ENCODE assay signal across 29 mouse cellular contexts in genomic region chr14:99278312-99278711, GRCm38 (mm10). TPM values are rescaled to one million over a fixed set of nuclear protein-coding genes. Genes with fewer than 3 reads are reported as not detected.
A peak's percentile ranks its signal among the peaks of the same experiment; 100 is the strongest.
DNase-seq lines count a peak whose midpoint lies in the region; ATAC-seq and TF ChIP-seq lines count a peak whose summit lies in the region.
"Had no signal": no experiment of that assay in that cellular context is flagged by ENCODE, and none has a peak within 500 bp of the region (broad histone marks: within the 10 kb centered on the region; RNA-seq: fewer than 3 reads in every experiment).

No protein-coding gene starts in this region.

- no peak overlapping the region for H3K27ac ChIP-seq in midbrain, embryonic 11.5 days (ENCODE audit: low read depth, low read length)
- H3K27ac ChIP-seq in midbrain, postnatal 0 days (ENCODE audit: low read depth, low read length): no peak overlapping the region
- no peak overlapping the region for H3K27ac ChIP-seq in neural tube, embryonic 11.5 days (ENCODE audit: low read depth, low read length)
- H3K27ac ChIP-seq in small intestine, adult 2 months (ENCODE audit: insufficient read depth, low read depth, low read length): 0 out of 2 replicates have a peak overlapping the region, but pooled peaks have one; percentile 28
- H3K27ac ChIP-seq: embryonic facial prominence, embryonic 10.5 days; embryonic facial prominence, embryonic 13.5 days; forebrain, embryonic 12.5 days; forebrain, embryonic 15.5 days; heart, adult 2 months; heart, embryonic 10.5 days; heart, embryonic 13.5 days; hindbrain, embryonic 14.5 days; hindbrain, postnatal 0 days had no signal

- H3K4me1 ChIP-seq in midbrain, embryonic 11.5 days (ENCODE audit: control insufficient read depth, insufficient read depth, low read length): peaks cover 6% of the 10 kb centered on the region; the same call in 1 of the 2 replicates
- H3K4me1 ChIP-seq in midbrain, postnatal 0 days (ENCODE audit: insufficient read depth, low read length): no peaks in the 10 kb centered on the region
- no peaks in the 10 kb centered on the region for H3K4me1 ChIP-seq in neural tube, embryonic 11.5 days (ENCODE audit: control insufficient read depth, insufficient read depth, low read length)
- H3K4me1 ChIP-seq in small intestine, adult 2 months (ENCODE audit: control insufficient read depth, insufficient read depth, insufficient read length, low read length): peaks cover 5% of the 10 kb centered on the region; the same call in 1 of the 2 replicates
- H3K4me1 ChIP-seq: embryonic facial prominence, embryonic 13.5 days had no signal

- peak; percentile 71 for ATAC-seq in midbrain, embryonic 11.5 days (ENCODE audit: low FRiP score)
- no peak for ATAC-seq in midbrain, postnatal 0 days (ENCODE audit: low FRiP score)
- peak; percentile 35; the same call in 1 of the 2 replicates for ATAC-seq in neural tube, embryonic 11.5 days (ENCODE audit: insufficient read depth, low FRiP score, low TSS enrichment)
- ATAC-seq: activated CD4-positive, CD25-positive, alpha-beta regulatory T cell, adult 4 months; forebrain, embryonic 15.5 days; hindbrain, postnatal 0 days had no signal

- DNase-seq in embryo, embryonic 10 days (ENCODE audit: low spot score): peak; percentile 33
- no peak for DNase-seq in embryo, embryonic 11 days
- DNase-seq in midbrain, embryonic 11.5 days (ENCODE audit: low spot score, missing footprints): peak; percentile 88
- no peak for DNase-seq in midbrain, postnatal 0 days (ENCODE audit: low spot score)
- DNase-seq in neural tube, embryonic 11.5 days (ENCODE audit: low spot score): no peak
- no peak for DNase-seq in neural tube, embryonic 10.5 days (ENCODE audit: extremely low spot score, low spot score)
- DNase-seq in lung, adult 18-20 months: no peak
- DNase-seq: adrenal gland, adult 8-10 months; adrenal gland, postnatal 25 days; B cell, adult 2 months; cerebellum, adult 11-12 months; cerebellum, adult 8-10 months; gastrocnemius, postnatal 25 days; heart, adult 2 months; heart, postnatal 14 days; heart, postnatal 4 days had no signal

- H3K36me3 ChIP-seq in midbrain, embryonic 11.5 days (ENCODE audit: control insufficient read depth, insufficient read depth, low read length): no peaks in the 10 kb centered on the region
- H3K36me3 ChIP-seq in midbrain, postnatal 0 days (ENCODE audit: insufficient read depth, low read length): no peaks in the 10 kb centered on the region
- no peaks in the 10 kb centered on the region for H3K36me3 ChIP-seq in neural tube, embryonic 11.5 days (ENCODE audit: control insufficient read depth, insufficient read depth, low read length)
- no peaks in the 10 kb centered on the region for H3K36me3 ChIP-seq in small intestine, adult 2 months (ENCODE audit: control insufficient read depth, insufficient read depth, low read length)
- H3K36me3 ChIP-seq: embryonic facial prominence, embryonic 10.5 days; embryonic facial prominence, embryonic 13.5 days; forebrain, embryonic 12.5 days; forebrain, embryonic 15.5 days; G1E; heart, embryonic 10.5 days; heart, embryonic 13.5 days had no signal

- H3K9ac ChIP-seq in midbrain, embryonic 11.5 days (ENCODE audit: low read length): no peak overlapping the region
- H3K9ac ChIP-seq in midbrain, postnatal 0 days (replicated peaks; ENCODE audit: low read length, poor library complexity, severe bottlenecking): no peak overlapping the region
- H3K9ac ChIP-seq in neural tube, embryonic 11.5 days (ENCODE audit: low read length): no peak overlapping the region
- H3K9ac ChIP-seq: embryonic facial prominence, embryonic 13.5 days; forebrain, embryonic 12.5 days; forebrain, embryonic 15.5 days; heart, embryonic 13.5 days; hindbrain, embryonic 14.5 days had no signal

- 13% methylated on average over 9 of the region's 9 CpGs for WGBS in midbrain, embryonic 11.5 days
- WGBS in midbrain, postnatal 0 days: 22% methylated on average over 9 of the region's 9 CpGs
- WGBS in neural tube, embryonic 11.5 days: 14% methylated on average over 9 of the region's 9 CpGs
- WGBS in small intestine, adult 2 months: 22% methylated on average over 9 of the region's 9 CpGs

- peaks cover 12% of the 10 kb centered on the region for H3K27me3 ChIP-seq in midbrain, embryonic 11.5 days (ENCODE audit: control insufficient read depth, insufficient read depth, low read length)
- H3K27me3 ChIP-seq in midbrain, postnatal 0 days (ENCODE audit: insufficient read depth, low read length): no peaks in the 10 kb centered on the region
- H3K27me3 ChIP-seq in neural tube, embryonic 11.5 days (ENCODE audit: control insufficient read depth, insufficient read depth, low read length): no peaks in the 10 kb centered on the region
- H3K27me3 ChIP-seq in small intestine, adult 2 months (ENCODE audit: control insufficient read depth, insufficient read depth, low read length): no peaks in the 10 kb centered on the region
- H3K27me3 ChIP-seq: CH12.LX; embryonic facial prominence, embryonic 13.5 days; forebrain, embryonic 12.5 days; forebrain, embryonic 15.5 days had no signal

- H3K4me2 ChIP-seq in midbrain, embryonic 11.5 days: 0 out of 2 replicates have a peak overlapping the region, but pooled peaks have one; percentile 8
- no peak overlapping the region for H3K4me2 ChIP-seq in midbrain, postnatal 0 days (ENCODE audit: low read depth, low read length, poor library complexity, severe bottlenecking)
- no peak overlapping the region for H3K4me2 ChIP-seq in neural tube, embryonic 11.5 days (ENCODE audit: low read depth)
- H3K4me2 ChIP-seq: embryonic facial prominence, embryonic 13.5 days; forebrain, embryonic 12.5 days; forebrain, embryonic 15.5 days; heart, embryonic 13.5 days; hindbrain, embryonic 14.5 days had no signal

- H3K4me3 ChIP-seq in midbrain, embryonic 11.5 days (ENCODE audit: low read depth, low read length): no peak overlapping the region
- H3K4me3 ChIP-seq in midbrain, postnatal 0 days (ENCODE audit: low read depth, low read length): no peak overlapping the region
- no peak overlapping the region for H3K4me3 ChIP-seq in neural tube, embryonic 11.5 days (ENCODE audit: low read depth, low read length)
- H3K4me3 ChIP-seq in small intestine, adult 2 months (ENCODE audit: low read depth, low read length): no peak overlapping the region
- H3K4me3 ChIP-seq: embryonic facial prominence, embryonic 10.5 days; embryonic facial prominence, embryonic 13.5 days; erythroblast, embryonic 14.5 days; forebrain, embryonic 12.5 days; forebrain, embryonic 15.5 days; heart, adult 2 months; heart, embryonic 10.5 days; heart, embryonic 13.5 days had no signal

- TF ChIP-seq POLR2A in small intestine, adult 2 months (IDR thresholded peaks at IDR 0.05; ENCODE audit: low read depth, low read length): no peak

- H3K9me3 ChIP-seq in midbrain, embryonic 11.5 days (ENCODE audit: control insufficient read depth, low read length): no peaks in the 10 kb centered on the region
- no peaks in the 10 kb centered on the region for H3K9me3 ChIP-seq in midbrain, postnatal 0 days (ENCODE audit: low read length)
- H3K9me3 ChIP-seq in neural tube, embryonic 11.5 days (ENCODE audit: control insufficient read depth, low read length): no peaks in the 10 kb centered on the region
- H3K9me3 ChIP-seq: embryonic facial prominence, embryonic 10.5 days; embryonic facial prominence, embryonic 13.5 days; forebrain, embryonic 12.5 days; forebrain, embryonic 15.5 days; heart, embryonic 10.5 days; heart, embryonic 13.5 days had no signal

- TF ChIP-seq CTCF in midbrain, postnatal 0 days (IDR thresholded peaks at IDR 0.05): no peak
- TF ChIP-seq CTCF in small intestine, adult 2 months (IDR thresholded peaks at IDR 0.05; ENCODE audit: extremely low read depth, insufficient read length, insufficient replicate concordance, low read depth, low read length): no peak

RNA-seq across cellular contexts. Expression of gene Klf5, which starts 20.2 kb away (rescaled TPM):
- polyA plus RNA-seq in midbrain, embryonic 11.5 days (2014; fragmentation: Nextera tagmentation; extraction: Ambion mirVana): 2.9 and 3.4 TPM in 2 replicates
- total RNA-seq in midbrain, postnatal 0 days (2014; rRNA removed): 1.8 and 3.6 TPM in 2 replicates
- 3.8 and 4.5 TPM in 2 replicates for polyA plus RNA-seq in midbrain, postnatal 0 days (2015; fragmentation: Nextera tagmentation; extraction: Ambion mirVana)
- polyA plus RNA-seq in neural tube, embryonic 11.5 days (2014; fragmentation: Nextera tagmentation; extraction: Ambion mirVana): 2.7 and 2.8 TPM in 2 replicates
- polyA plus RNA-seq in small intestine, adult 2 months (2012; rRNA removed): 77.7 and 232 TPM in 2 replicates
- polyA plus RNA-seq: activated CD4-positive, CD25-positive, alpha-beta regulatory T cell, adult 4 months; G1E had no signal

Comparison
In these comparisons a context has a peak if more than half of its experiments do, and no peak if none do; other contexts are left out.
1. DNase-seq: peak in embryo, embryonic 10 days (single experiment) and midbrain, embryonic 11.5 days (single experiment); none in embryo, embryonic 11 days (single experiment), midbrain, postnatal 0 days (single experiment), neural tube, embryonic 11.5 days (single experiment), neural tube, embryonic 10.5 days (single experiment) and lung, adult 18-20 months (0 of 2).
2. RNA of gene Klf5, which starts 20.2 kb away (polyA plus RNA-seq): 77.7 to 232 TPM in small intestine, adult 2 months; 3.8 to 4.5 TPM in midbrain, postnatal 0 days, 2.9 to 3.4 TPM in midbrain, embryonic 11.5 days and 2.7 to 2.8 TPM in neural tube, embryonic 11.5 days; every median in the first group is over 10 times any median in the second.